Mouse (Mus musculus): ENCODE results near the gene Cryl1.

The Cryl1 gene

DNA sequence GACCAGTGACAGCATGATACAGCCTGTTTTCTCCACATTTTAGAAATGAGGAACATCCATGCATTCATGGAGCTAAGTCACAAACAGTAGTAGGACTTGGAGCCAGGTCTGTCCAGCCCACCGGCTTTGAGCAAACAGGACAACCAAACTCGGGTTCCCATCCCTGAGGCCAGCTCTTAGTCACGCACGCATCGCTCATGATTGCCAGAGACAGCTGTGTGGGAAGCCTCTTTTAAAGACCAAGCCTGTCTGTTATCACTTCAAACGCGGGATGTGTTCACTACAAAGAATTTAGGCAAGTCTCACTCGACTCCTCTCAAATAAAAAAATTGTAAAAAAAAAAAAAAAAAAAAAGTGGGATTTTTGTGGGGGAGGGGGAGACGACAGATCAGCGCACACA lies 67.2 kb downstream of the Cryl1 start:
- no peak for ATAC-seq (ENCODE audit: insufficient number of reproducible peaks, low FRiP score, low TSS enrichment)

DNA sequence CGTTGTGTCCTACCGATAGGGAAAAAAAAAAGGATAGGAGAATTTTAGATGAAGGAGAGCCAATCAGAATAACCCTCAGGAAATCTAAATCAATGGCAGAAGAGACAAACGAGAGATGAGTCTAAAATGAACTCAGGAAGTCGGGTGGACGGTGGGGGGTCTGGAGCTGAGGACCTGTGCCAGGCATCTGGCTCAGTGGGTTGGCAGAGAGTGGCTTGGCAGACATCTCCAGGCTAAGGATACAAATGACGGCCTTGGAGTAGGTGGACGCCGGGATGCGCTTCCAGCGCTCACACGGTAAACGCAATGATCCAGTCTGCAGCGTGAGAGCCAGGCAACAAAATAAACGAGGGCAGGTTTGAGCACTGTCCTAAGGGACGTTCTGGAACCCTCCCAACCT lies 68.7 kb downstream of the Cryl1 start:
- peak; percentile 60 for ATAC-seq (ENCODE audit: insufficient number of reproducible peaks, low FRiP score, low TSS enrichment)

- no peak for ATAC-seq (ENCODE audit: insufficient number of reproducible peaks, low FRiP score, low TSS enrichment)
Observed at GRCm38 (mm10) chr14:57326771-57327170, 71.6 kb downstream of the Cryl1 start.

GRCm38 (mm10) chr14:57318812-57319211 lies 79.5 kb downstream of the Cryl1 start:
- no peak for ATAC-seq (ENCODE audit: insufficient number of reproducible peaks, low FRiP score, low TSS enrichment)

DNA sequence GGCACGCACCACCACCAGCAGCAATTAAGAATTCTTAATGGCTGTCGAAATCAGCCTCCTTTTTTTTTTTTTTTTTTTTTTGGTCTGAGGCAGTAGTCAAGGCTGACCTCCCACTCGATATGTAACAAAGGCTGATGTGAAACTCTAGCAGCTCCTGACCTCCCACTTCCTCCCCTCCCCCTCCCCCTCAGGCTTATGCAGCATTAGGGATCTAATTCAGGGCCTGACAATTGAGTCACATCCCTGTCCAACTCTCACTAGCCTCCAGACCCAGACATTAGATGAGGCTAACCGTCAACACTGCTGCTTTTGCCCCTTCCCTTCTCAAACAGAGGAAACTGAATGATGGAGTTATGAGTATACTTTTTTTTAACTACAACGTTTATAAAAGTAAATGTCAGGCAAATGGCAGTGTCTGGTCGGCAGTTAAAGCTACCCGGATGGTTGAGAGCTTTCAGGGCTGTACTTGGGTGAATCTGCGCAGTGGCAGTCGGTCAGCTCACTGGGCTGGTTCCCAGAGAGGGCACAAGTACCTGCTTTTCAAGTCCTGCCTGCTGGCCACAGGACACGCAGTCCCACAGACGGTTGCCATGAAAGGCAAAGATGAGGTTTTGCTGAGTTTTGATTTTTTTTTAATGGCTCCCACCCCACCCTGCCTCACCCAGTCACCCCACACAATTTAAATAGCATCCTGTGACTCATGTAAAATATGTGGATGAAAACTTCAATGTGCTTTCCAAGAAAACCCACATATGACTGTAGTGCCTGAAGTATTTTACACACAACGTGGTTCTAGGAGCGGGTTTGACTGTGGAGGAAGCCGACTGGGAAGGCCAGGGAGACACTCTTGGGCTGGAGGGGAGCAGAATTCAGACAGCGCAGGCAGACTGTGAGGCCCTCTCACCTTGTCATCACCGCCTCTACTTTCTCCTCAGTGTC lies 81.4 kb downstream of the Cryl1 start:
- ATAC-seq (ENCODE audit: insufficient number of reproducible peaks, low FRiP score, low TSS enrichment) = no peak

DNA sequence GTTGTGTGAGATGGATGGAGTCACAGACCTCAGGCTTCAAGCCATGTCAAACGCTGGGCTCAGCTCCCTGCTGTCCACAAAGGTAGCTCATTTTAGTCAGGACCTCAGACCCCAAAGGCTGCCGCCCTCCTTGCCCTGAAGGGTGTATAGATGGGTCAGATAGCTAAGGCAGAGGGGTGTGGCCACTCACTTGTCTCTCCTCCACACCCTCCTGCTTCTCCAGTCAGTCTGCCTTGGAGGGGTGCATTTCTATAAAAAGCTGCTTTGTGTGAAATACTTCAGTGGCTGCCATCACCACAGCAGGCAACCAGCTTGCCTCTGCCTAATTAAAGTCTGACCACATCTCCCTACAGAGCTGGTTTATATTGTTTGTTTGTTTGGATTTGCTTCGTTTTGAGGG lies 82.4 kb downstream of the Cryl1 start:
- peak; percentile 21; the same call in 1 of the 2 replicates for ATAC-seq (ENCODE audit: insufficient number of reproducible peaks, low FRiP score, low TSS enrichment)

GRCm38 (mm10) chr14:57315551-57315950 lies 82.8 kb downstream of the Cryl1 start:
- no peak for ATAC-seq (ENCODE audit: insufficient number of reproducible peaks, low FRiP score, low TSS enrichment)

- no peak for ATAC-seq (ENCODE audit: insufficient number of reproducible peaks, low FRiP score, low TSS enrichment)
Observed at GRCm38 (mm10) chr14:57301600-57302230, 96.6 kb downstream of the Cryl1 start.

- no peak for ATAC-seq (ENCODE audit: insufficient number of reproducible peaks, low FRiP score, low TSS enrichment)
Observed at GRCm38 (mm10) chr14:57300530-57300929, 97.8 kb downstream of the Cryl1 start.

DNA sequence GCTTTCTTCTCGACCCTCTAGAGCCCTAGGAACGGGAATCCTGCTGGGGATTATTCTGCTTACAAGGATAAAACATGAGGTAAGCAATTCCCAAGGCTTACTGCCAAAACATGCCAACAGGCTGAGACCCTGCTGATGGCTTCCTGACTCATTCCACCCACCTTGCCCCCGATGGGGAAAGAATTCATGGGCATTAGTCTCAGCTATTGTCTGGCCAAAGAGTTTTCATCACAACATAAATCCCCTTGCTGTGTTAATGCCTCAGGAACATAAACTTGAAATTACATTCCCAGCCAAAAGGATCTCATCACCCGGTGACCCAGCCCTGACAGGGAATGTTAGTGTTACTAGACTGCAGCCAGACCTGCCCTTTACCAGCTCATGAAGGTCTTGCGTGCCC lies 100.7 kb downstream of the Cryl1 start:
- ATAC-seq (ENCODE audit: insufficient number of reproducible peaks, low FRiP score, low TSS enrichment) = no peak

- no peak for ATAC-seq (ENCODE audit: insufficient number of reproducible peaks, low FRiP score, low TSS enrichment)
Observed at GRCm38 (mm10) chr14:57291399-57291942, 106.9 kb downstream of the Cryl1 start.

- ATAC-seq (ENCODE audit: insufficient number of reproducible peaks, low FRiP score, low TSS enrichment) = no peak
Observed at GRCm38 (mm10) chr14:57289105-57289504, 109.2 kb downstream of the Cryl1 start.

DNA sequence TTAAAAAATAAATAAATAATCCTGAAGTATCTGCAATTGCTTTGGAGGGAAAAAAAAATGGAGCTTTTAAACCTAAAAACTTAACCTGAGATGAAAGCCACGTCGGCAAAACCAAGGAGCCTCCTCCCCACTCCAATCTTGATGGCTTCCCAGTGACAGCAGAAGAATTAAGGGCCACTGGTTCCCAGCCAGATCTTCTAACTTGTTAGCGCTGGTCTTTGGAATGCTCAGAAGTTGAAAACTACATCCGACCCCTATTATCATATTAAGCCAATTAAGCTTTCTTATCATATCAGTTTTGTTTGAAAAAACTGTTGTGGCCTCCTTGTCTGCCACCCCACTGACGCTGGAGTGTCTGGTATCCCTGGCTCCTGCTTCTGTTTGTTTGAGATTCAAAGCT lies 114.5 kb downstream of the Cryl1 start:
- no peak for ATAC-seq (ENCODE audit: insufficient number of reproducible peaks, low FRiP score, low TSS enrichment)

DNA sequence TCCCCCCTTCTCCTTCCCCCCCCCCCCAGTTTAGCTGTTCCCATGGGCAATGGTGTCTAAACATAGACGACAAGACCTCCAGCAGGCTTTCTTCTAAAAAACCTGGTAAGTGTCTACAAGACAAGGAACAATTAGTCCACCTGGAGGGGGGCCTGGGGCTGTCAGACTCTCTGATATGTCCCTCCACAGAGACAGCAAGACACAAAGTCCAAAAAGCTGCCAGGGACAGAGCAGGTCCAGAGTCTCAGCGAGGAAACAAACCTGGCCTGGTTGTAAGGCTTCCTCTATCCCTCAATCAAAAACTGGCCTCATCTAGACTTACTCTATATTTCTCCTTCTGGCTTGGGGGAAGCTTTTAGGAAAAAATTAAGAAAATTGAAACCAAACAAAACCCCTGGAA lies 115.7 kb downstream of the Cryl1 start:
- ATAC-seq (ENCODE audit: insufficient number of reproducible peaks, low FRiP score, low TSS enrichment) = no peak

- no peak for ATAC-seq (ENCODE audit: insufficient number of reproducible peaks, low FRiP score, low TSS enrichment)
Observed at GRCm38 (mm10) chr14:57280835-57281234, 117.5 kb downstream of the Cryl1 start.

GRCm38 (mm10) chr14:57276481-57277012 lies 121.8 kb downstream of the Cryl1 start:
- no peak for ATAC-seq (ENCODE audit: insufficient number of reproducible peaks, low FRiP score, low TSS enrichment)

- no peak for ATAC-seq (ENCODE audit: insufficient number of reproducible peaks, low FRiP score, low TSS enrichment)
Observed at GRCm38 (mm10) chr14:57272341-57272740, 126.0 kb downstream of the Cryl1 start.

GRCm38 (mm10) chr14:57271861-57272260 lies 126.5 kb downstream of the Cryl1 start:
- ATAC-seq (ENCODE audit: insufficient number of reproducible peaks, low FRiP score, low TSS enrichment) = no peak

DNA sequence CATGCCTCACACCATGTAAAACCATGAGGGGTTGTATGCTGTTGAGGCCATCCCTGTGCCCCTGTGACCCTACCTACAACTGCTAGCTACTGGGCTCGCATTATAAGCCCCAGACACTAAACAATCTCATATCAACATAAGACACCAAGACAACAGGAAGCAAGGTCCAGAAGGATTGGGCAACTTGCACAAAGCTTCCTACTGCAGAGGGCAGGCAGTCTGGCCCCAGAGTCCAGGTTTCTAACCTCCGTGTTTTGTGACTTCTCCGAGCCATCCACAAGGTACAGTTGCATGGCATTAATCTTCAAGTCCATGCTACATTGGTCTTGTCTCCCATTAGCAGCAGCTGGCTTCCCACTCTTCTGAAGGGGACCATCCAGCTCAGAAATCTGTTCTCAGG lies 129.4 kb downstream of the Cryl1 start:
- no peak for ATAC-seq (ENCODE audit: insufficient number of reproducible peaks, low FRiP score, low TSS enrichment)

GRCm38 (mm10) chr14:57268344-57268743 lies 130.0 kb downstream of the Cryl1 start:
- ATAC-seq (ENCODE audit: insufficient number of reproducible peaks, low FRiP score, low TSS enrichment) = no peak

- ATAC-seq (ENCODE audit: insufficient number of reproducible peaks, low FRiP score, low TSS enrichment) = no peak
Observed at GRCm38 (mm10) chr14:57263943-57264342, 134.4 kb downstream of the Cryl1 start.
